8 mouse cellular contexts compared by ENCODE assay signal in genomic region chr8:121829048-121829776, GRCm38 (mm10). TPM values are rescaled to one million over a fixed set of nuclear protein-coding genes. Genes with fewer than 3 reads are reported as not detected.
DNase-seq lines count a peak whose midpoint lies in the region; ATAC-seq and TF ChIP-seq lines count a peak whose summit lies in the region.

Klhdc4 (minus strand) TSS chr8:121829569.

- peak within 1 kb of the TSS; percentile 87 for H3K4me3 ChIP-seq in embryonic facial prominence, embryonic 14.5 days (ENCODE audit: low read depth, low read length)
- peak within 1 kb of the TSS; percentile 88 for H3K4me3 ChIP-seq in limb, embryonic 14.5 days (replicated peaks; ENCODE audit: low read length)
- H3K4me3 ChIP-seq in midbrain, postnatal 0 days (ENCODE audit: low read depth, low read length), result peak within 1 kb of the TSS; percentile 69

- peak within 1 kb of the TSS; percentile 86 for H3K9ac ChIP-seq in embryonic facial prominence, embryonic 14.5 days (ENCODE audit: low read depth, low read length)
- H3K9ac ChIP-seq in limb, embryonic 14.5 days (ENCODE audit: low read depth, low read length, severe bottlenecking), result peak within 1 kb of the TSS; percentile 80
- peak within 1 kb of the TSS; percentile 87 for H3K9ac ChIP-seq in midbrain, postnatal 0 days (replicated peaks; ENCODE audit: low read length, poor library complexity, severe bottlenecking)

- peak within 1 kb of the TSS; percentile 87 for H3K4me2 ChIP-seq in embryonic facial prominence, embryonic 14.5 days (ENCODE audit: low read depth, low read length)
- peak within 1 kb of the TSS; percentile 93 for H3K4me2 ChIP-seq in limb, embryonic 14.5 days (replicated peaks; ENCODE audit: low read depth, low read length, severe bottlenecking)
- peak within 1 kb of the TSS; percentile 93 for H3K4me2 ChIP-seq in midbrain, postnatal 0 days (ENCODE audit: low read depth, low read length, poor library complexity, severe bottlenecking)

- under 1% methylated on average over 57 of the region's 68 CpGs for WGBS in embryonic facial prominence, embryonic 14.5 days
- WGBS in limb, embryonic 14.5 days, result under 1% methylated on average over 60 of the region's 68 CpGs
- WGBS in midbrain, postnatal 0 days, result under 1% methylated on average over 64 of the region's 68 CpGs

- H3K9me3 ChIP-seq in embryonic facial prominence, embryonic 14.5 days (ENCODE audit: control insufficient read depth, low read length), result no peaks in the 10 kb centered on the region
- H3K9me3 ChIP-seq in limb, embryonic 14.5 days (ENCODE audit: control insufficient read depth, low read length), result no peaks in the 10 kb centered on the region
- no peaks in the 10 kb centered on the region for H3K9me3 ChIP-seq in midbrain, postnatal 0 days (ENCODE audit: low read length)

- peaks cover 8% of the 10 kb centered on the region for H3K4me1 ChIP-seq in embryonic facial prominence, embryonic 14.5 days (ENCODE audit: control insufficient read depth, insufficient read depth, low read length)
- H3K4me1 ChIP-seq in limb, embryonic 14.5 days (ENCODE audit: control insufficient read depth, insufficient read depth, low read length), result peaks cover 12% of the 10 kb centered on the region
- H3K4me1 ChIP-seq in midbrain, postnatal 0 days (ENCODE audit: insufficient read depth, low read length), result peaks cover 13% of the 10 kb centered on the region; the same call in 1 of the 2 replicates

- H3K36me3 ChIP-seq in embryonic facial prominence, embryonic 14.5 days (ENCODE audit: control insufficient read depth, insufficient read depth, low read length), result no peaks in the 10 kb centered on the region
- H3K36me3 ChIP-seq in limb, embryonic 14.5 days (ENCODE audit: control insufficient read depth, insufficient read depth, low read length), result no peaks in the 10 kb centered on the region
- no peaks in the 10 kb centered on the region for H3K36me3 ChIP-seq in midbrain, postnatal 0 days (ENCODE audit: insufficient read depth, low read length)

- peak; percentile 99 for ATAC-seq in embryonic facial prominence, embryonic 14.5 days (ENCODE audit: low read depth)
- peak; percentile 97 for ATAC-seq in limb, embryonic 14.5 days (ENCODE audit: low FRiP score, low read depth)
- peak; percentile 98 for ATAC-seq in midbrain, postnatal 0 days (ENCODE audit: low FRiP score)

- DNase-seq in 3T3-L1 (ENCODE audit: low read depth, low spot score), result peak; percentile 92
- peak; percentile 76 to 79 for DNase-seq in adrenal gland, postnatal 4 days (ENCODE audit: low spot score in 2 of 2)
- peak; percentile 91 for DNase-seq in embryonic facial prominence, embryonic 14.5 days (ENCODE audit: low spot score)
- DNase-seq in heart, adult 8-10 months (ENCODE audit: low spot score), result peak; percentile 87
- DNase-seq in kidney, adult 9 months, result peak; percentile 87
- peak; percentile 84 for DNase-seq in limb, embryonic 14.5 days (ENCODE audit: low spot score)
- DNase-seq in midbrain, postnatal 0 days (ENCODE audit: low spot score), result peak; percentile 94
- peak; percentile 72 to 79 for DNase-seq in spleen, postnatal 14 days (ENCODE audit: low spot score in 2 of 2)

- TF ChIP-seq CTCF in midbrain, postnatal 0 days (IDR thresholded peaks at IDR 0.05), result 0 out of 2 replicates have a peak, but pooled peaks have one; percentile 7

- peak; percentile 48; the same call in 1 of the 2 replicates for TF ChIP-seq POLR2A in limb, embryonic 14.5 days (IDR thresholded peaks at IDR 0.05; ENCODE audit: borderline replicate concordance, extremely low read depth, insufficient read depth, insufficient read length)

- no peaks in the 10 kb centered on the region for H3K27me3 ChIP-seq in embryonic facial prominence, embryonic 14.5 days (replicated peaks; ENCODE audit: control insufficient read depth, insufficient read depth, low read length)
- no peaks in the 10 kb centered on the region for H3K27me3 ChIP-seq in limb, embryonic 14.5 days (ENCODE audit: control insufficient read depth, insufficient read depth, low read length)
- no peaks in the 10 kb centered on the region for H3K27me3 ChIP-seq in midbrain, postnatal 0 days (ENCODE audit: insufficient read depth, low read length)

- peak within 1 kb of the TSS; percentile 35; the same call in 1 of the 2 replicates for H3K27ac ChIP-seq in embryonic facial prominence, embryonic 14.5 days (replicated peaks; ENCODE audit: low read depth, low read length)
- H3K27ac ChIP-seq in limb, embryonic 14.5 days (replicated peaks; ENCODE audit: low read depth, low read length), result 0 out of 2 replicates have a peak within 1 kb of the TSS, but pooled peaks have one; percentile 8
- peak within 1 kb of the TSS; percentile 85 for H3K27ac ChIP-seq in midbrain, postnatal 0 days (ENCODE audit: low read depth, low read length)

RNA-seq across cellular contexts. Expression of gene Klhdc4, which starts in this region (rescaled TPM):
- 10 to 100 TPM; 29.9 TPM for total RNA-seq in adrenal gland, postnatal 4 days (2021)
- 25.6 and 31.7 TPM in 2 replicates for polyA plus RNA-seq in embryonic facial prominence, embryonic 14.5 days (2014; fragmentation: Nextera tagmentation; extraction: Ambion mirVana)
- 10 to 100 TPM; 12.5 to 14.9 (median 12.9) TPM for total RNA-seq in heart, adult 8-10 months (2022)
- polyA plus RNA-seq in limb, embryonic 14.5 days (2012; rRNA removed), result 27.2 and 37.2 TPM in 2 replicates
- polyA plus RNA-seq in limb, embryonic 14.5 days (2014; fragmentation: Nextera tagmentation; extraction: Ambion mirVana), result 32.0 and 33.9 TPM in 2 replicates
- 30.7 and 44.8 TPM in 2 replicates for total RNA-seq in midbrain, postnatal 0 days (2014; rRNA removed)
- 38.3 and 41.0 TPM in 2 replicates for polyA plus RNA-seq in midbrain, postnatal 0 days (2015; fragmentation: Nextera tagmentation; extraction: Ambion mirVana)

Comparison
In these comparisons a context has a peak if more than half of its experiments do, and no peak if none do; other contexts are left out.
1. Peak in every context shown above with its lines: DNase-seq, ATAC-seq, H3K4me3 ChIP-seq and H3K27ac ChIP-seq.
2. H3K27ac ChIP-seq: peak in every context shown above with its lines; median percentile 85 in midbrain, postnatal 0 days; 35 in embryonic facial prominence, embryonic 14.5 days; 8 in limb, embryonic 14.5 days.